Mouse (Mus musculus) forebrain, embryonic 16.5 days (tissue): ENCODE results near the gene Mbtps2. TPM values are rescaled to one million over a fixed set of nuclear protein-coding genes. Genes with fewer than 3 reads are reported as not detected.

Experiments
- ATAC-seq: fragments of 200-750 bp; cut with Nextera tagmentation; 2 replicates; pipeline ENCODE4 v1.8.0; 2017; ENCODE audit warnings: mild to moderate bottlenecking, moderate library complexity
- H3K27ac ChIP-seq: fragments of 300-500 bp; sonication (generic); 2 replicates; pipeline ENCODE4 v1.5.1; 2014; ENCODE audit warnings: low read length, control low read depth
- H3K27me3 ChIP-seq: fragments of 300-500 bp; sonication (generic); replicated peaks from 2 replicates; pipeline ENCODE4 v1.6.1; 2014; ENCODE audit warnings: low read length; ENCODE audit not compliant: control insufficient read depth, insufficient read depth
- H3K36me3 ChIP-seq: fragments of 300-500 bp; sonication (generic); 2 replicates; pipeline ENCODE4 v1.6.1; 2014; ENCODE audit not compliant: control insufficient read depth, insufficient read depth
- H3K4me1 ChIP-seq: fragments of 300-500 bp; sonication (generic); replicated peaks from 2 replicates; pipeline ENCODE4 v1.6.1; 2014; ENCODE audit warnings: low read length; ENCODE audit not compliant: control insufficient read depth, insufficient read depth
- H3K4me2 ChIP-seq: fragments of 300-500 bp; sonication (generic); 2 replicates; pipeline ENCODE4 v1.6.1; 2014; ENCODE audit warnings: mild to moderate bottlenecking, low read length, control low read depth
- H3K4me3 ChIP-seq: fragments of 300-500 bp; sonication (generic); replicated peaks from 2 replicates; pipeline ENCODE4 v1.5.1; 2014; ENCODE audit warnings: mild to moderate bottlenecking, low read length, control low read depth
- H3K9ac ChIP-seq: fragments of 300-500 bp; sonication (generic); replicated peaks from 2 replicates; pipeline ENCODE4 v1.6.1; 2014; ENCODE audit warnings: low read depth, low read length, control low read depth
- H3K9me3 ChIP-seq: fragments of 300-500 bp; sonication (generic); 2 replicates; pipeline ENCODE4 v1.6.1; 2016; ENCODE audit warnings: low read length; ENCODE audit not compliant: control insufficient read depth
- WGBS: fragments of 180-500 bp; shearing (Covaris S2); extraction: QIAGEN DNeasy Blood & Tissue Kit; methylation state at CpG from one replicate; pipeline ENCODE4 v1.1.7; 2014; 5-methylcytosine and 5-hydroxymethylcytosine counted together
- polyA plus RNA-seq: library from polyadenylated mRNA; unstranded; fragments of >200 nt; fragmentation: Nextera tagmentation; extraction: Ambion mirVana; gene quantifications from 2 replicates; pipeline ENCODE4 v1.2.1, GENCODE M21; 2015

The Mbtps2 gene
- polyA plus RNA-seq, 1 experiment from 2014 or later, result 34.2 TPM

- Histone ChIP-seq H3K9me3 (no peaks in the 10 kb centered on the region), H3K4me1 (peaks cover 8% of the 10 kb centered on the region), H3K27me3 (no peaks in the 10 kb centered on the region), H3K4me2 (no peak overlapping the region), H3K36me3 (no peaks in the 10 kb centered on the region), H3K4me3 (no peak overlapping the region), H3K9ac (no peak overlapping the region), H3K27ac (no peak overlapping the region)
- ATAC-seq, result 0 out of 2 replicates have a peak, but pooled peaks have one; percentile 32
- 19% methylated on average over 3 of the region's 3 CpGs for WGBS
Measured at GRCm38 (mm10) chrX:157601450-157601849, 2.9 kb upstream of the Mbtps2 start.

- 20% methylated on average over 17 of the region's 17 CpGs for WGBS
- peak overlapping the region; percentile 74 for H3K9ac ChIP-seq
Measured at GRCm38 (mm10) chrX:157597585-157598185, 830 bp downstream of the Mbtps2 start.

GRCm38 (mm10) chrX:157596802-157597201 is 1.7 kb downstream of the Mbtps2 start:
- H3K27me3 ChIP-seq, result no peaks in the 10 kb centered on the region
- no peak for ATAC-seq
- peak overlapping the region; percentile 32; the same call in 1 of the 2 replicates for H3K9ac ChIP-seq
- H3K9me3 ChIP-seq, result no peaks in the 10 kb centered on the region
- H3K4me1 ChIP-seq, result peaks cover 8% of the 10 kb centered on the region
- WGBS, result 87% methylated on average over 5 of the region's 5 CpGs
- peak overlapping the region; percentile 62 for H3K4me3 ChIP-seq
- H3K27ac ChIP-seq, result no peak overlapping the region
- H3K4me2 ChIP-seq, result peak overlapping the region; percentile 55
- H3K36me3 ChIP-seq, result no peaks in the 10 kb centered on the region

More at GRCm38 (mm10) chrX:157597585-157598185, 830 bp downstream of the Mbtps2 start:
- Histone ChIP-seq H3K4me2 (peak overlapping the region; percentile 55), H3K9me3 (no peaks in the 10 kb centered on the region), H3K4me1 (peaks cover 8% of the 10 kb centered on the region), H3K27ac (peak overlapping the region; percentile 92), H3K4me3 (peak overlapping the region; percentile 62), H3K36me3 (no peaks in the 10 kb centered on the region), H3K27me3 (no peaks in the 10 kb centered on the region)
- peak; percentile 11 for ATAC-seq

- Histone ChIP-seq H3K27me3 (no peaks in the 10 kb centered on the region), H3K9me3 (no peaks in the 10 kb centered on the region), H3K27ac (no peak overlapping the region), H3K4me3 (no peak overlapping the region), H3K9ac (no peak overlapping the region), H3K4me2 (no peak overlapping the region), H3K4me1 (peaks cover 8% of the 10 kb centered on the region), H3K36me3 (no peaks in the 10 kb centered on the region)
- 90% methylated on average over 6 of the region's 6 CpGs for WGBS
- ATAC-seq, result no peak
Measured at GRCm38 (mm10) chrX:157595927-157596326, 2.6 kb downstream of the Mbtps2 start.

- Histone ChIP-seq H3K36me3 (no peaks in the 10 kb centered on the region), H3K4me1 (peaks cover 8% of the 10 kb centered on the region), H3K4me3 (no peak overlapping the region), H3K9me3 (no peaks in the 10 kb centered on the region), H3K4me2 (no peak overlapping the region), H3K27ac (no peak overlapping the region), H3K27me3 (no peaks in the 10 kb centered on the region), H3K9ac (no peak overlapping the region)
- WGBS, result 43% methylated on average over 2 of the region's 2 CpGs
- no peak for ATAC-seq
Measured at GRCm38 (mm10) chrX:157594606-157595005, 3.9 kb downstream of the Mbtps2 start.

GRCm38 (mm10) chrX:157587001-157587400 is 11.5 kb downstream of the Mbtps2 start:
- peak; percentile 70 for ATAC-seq
- Histone ChIP-seq H3K4me3 (no peak overlapping the region), H3K9ac (no peak overlapping the region), H3K27ac (peak overlapping the region; percentile 44), H3K9me3 (no peaks in the 10 kb centered on the region), H3K4me2 (no peak overlapping the region), H3K36me3 (no peaks in the 10 kb centered on the region), H3K4me1 (no peaks in the 10 kb centered on the region), H3K27me3 (no peaks in the 10 kb centered on the region)
- 57% methylated on average over 5 of the region's 5 CpGs for WGBS

- no peak overlapping the region for H3K4me2 ChIP-seq
- no peak overlapping the region for H3K27ac ChIP-seq
- no peak overlapping the region for H3K9ac ChIP-seq
- ATAC-seq, result peak; percentile 61
- no peak overlapping the region for H3K4me3 ChIP-seq
- H3K4me1 ChIP-seq, result no peaks in the 10 kb centered on the region
- H3K9me3 ChIP-seq, result no peaks in the 10 kb centered on the region
- no peaks in the 10 kb centered on the region for H3K27me3 ChIP-seq
- H3K36me3 ChIP-seq, result no peaks in the 10 kb centered on the region
Measured at GRCm38 (mm10) chrX:157586397-157586796, 12.1 kb downstream of the Mbtps2 start.

- Histone ChIP-seq H3K4me2 (no peak overlapping the region), H3K27ac (no peak overlapping the region), H3K4me3 (no peak overlapping the region), H3K27me3 (no peaks in the 10 kb centered on the region), H3K9me3 (no peaks in the 10 kb centered on the region), H3K4me1 (no peaks in the 10 kb centered on the region), H3K36me3 (no peaks in the 10 kb centered on the region), H3K9ac (no peak overlapping the region)
- WGBS, result 69% methylated on average over 6 of the region's 6 CpGs
- no peak for ATAC-seq
Measured at GRCm38 (mm10) chrX:157579108-157579614, 19.4 kb downstream of the Mbtps2 start.

GRCm38 (mm10) chrX:157574683-157575082 is 23.8 kb downstream of the Mbtps2 start:
- Histone ChIP-seq H3K9ac (no peak overlapping the region), H3K9me3 (no peaks in the 10 kb centered on the region), H3K27ac (no peak overlapping the region), H3K4me1 (no peaks in the 10 kb centered on the region), H3K4me3 (no peak overlapping the region), H3K36me3 (no peaks in the 10 kb centered on the region), H3K27me3 (no peaks in the 10 kb centered on the region), H3K4me2 (no peak overlapping the region)
- WGBS, result 71% methylated on average over 2 of the region's 2 CpGs
- no peak for ATAC-seq
